Mouse (Mus musculus): ENCODE measurements around the gene Cuta.

Gene Cuta

GRCm38 (mm10) chr17:26953726-26954125, 14.4 kb upstream of the Cuta start:
- DNase-seq (ENCODE audit: low spot score), result no peak

- no peak for DNase-seq (ENCODE audit: low spot score)
These were observed 13.8 kb upstream of the Cuta start for GRCm38 (mm10) chr17:26953201-26953600.

GRCm38 (mm10) chr17:26951952-26952877, 12.8 kb upstream of the Cuta start:
- DNase-seq (ENCODE audit: low spot score), result no peak

GRCm38 (mm10) chr17:26951406-26951805, 12.0 kb upstream of the Cuta start:
- DNase-seq (ENCODE audit: low spot score), result peak; percentile 72

- DNase-seq (ENCODE audit: low spot score), result no peak
These were observed 11.4 kb upstream of the Cuta start for GRCm38 (mm10) chr17:26950560-26951288.

GRCm38 (mm10) chr17:26949866-26950265, 10.5 kb upstream of the Cuta start:
- no peak for DNase-seq (ENCODE audit: low spot score)

GRCm38 (mm10) chr17:26949051-26949577, 9.7 kb upstream of the Cuta start:
- DNase-seq (ENCODE audit: low spot score), result no peak

GRCm38 (mm10) chr17:26948316-26949050, 9.1 kb upstream of the Cuta start:
- peak; percentile 45 for DNase-seq (ENCODE audit: low spot score)

- DNase-seq (ENCODE audit: low spot score), result no peak
These were observed 8.1 kb upstream of the Cuta start for GRCm38 (mm10) chr17:26947231-26948100.

GRCm38 (mm10) chr17:26946567-26946966, 7.2 kb upstream of the Cuta start:
- peak; percentile 81 for DNase-seq (ENCODE audit: low spot score)

- no peak for DNase-seq (ENCODE audit: low spot score)
These were observed 6.6 kb upstream of the Cuta start for GRCm38 (mm10) chr17:26945824-26946495.

GRCm38 (mm10) chr17:26941841-26942570, 2.6 kb upstream of the Cuta start:
- DNase-seq (ENCODE audit: low spot score), result no peak

GRCm38 (mm10) chr17:26941031-26941789, 1.8 kb upstream of the Cuta start, which contains the start of gene Syngap1:
Gene Syngap1 (plus strand): TSS chr17:26941253.
- DNase-seq (ENCODE audit: low spot score), result peak; percentile 41

- DNase-seq (ENCODE audit: low spot score), result no peak
These were observed 568 bp upstream of the Cuta start for GRCm38 (mm10) chr17:26939973-26940300.

GRCm38 (mm10) chr17:26938731-26939130, 638 bp downstream of the Cuta start:
- no peak for DNase-seq (ENCODE audit: low spot score)

- DNase-seq (ENCODE audit: low spot score), result no peak
These were observed 1.3 kb downstream of the Cuta start for GRCm38 (mm10) chr17:26937883-26938695.

- no peak for DNase-seq (ENCODE audit: low spot score)
These were observed 2.3 kb downstream of the Cuta start for GRCm38 (mm10) chr17:26936921-26937695.
